Mouse (Mus musculus) heart, adult 11 months (tissue): Measurements from ENCODE around the gene Gm29110.
"Not testable (repeated sequence)": the region's sequence is repeated elsewhere in the genome, so short reads cannot be mapped to it uniquely, and the experiment has no call there.

Experiments
- DNase-seq: peaks from one replicate; pipeline ENCODE4 v3.0.0; 2022

Gene Gm29110

DNA sequence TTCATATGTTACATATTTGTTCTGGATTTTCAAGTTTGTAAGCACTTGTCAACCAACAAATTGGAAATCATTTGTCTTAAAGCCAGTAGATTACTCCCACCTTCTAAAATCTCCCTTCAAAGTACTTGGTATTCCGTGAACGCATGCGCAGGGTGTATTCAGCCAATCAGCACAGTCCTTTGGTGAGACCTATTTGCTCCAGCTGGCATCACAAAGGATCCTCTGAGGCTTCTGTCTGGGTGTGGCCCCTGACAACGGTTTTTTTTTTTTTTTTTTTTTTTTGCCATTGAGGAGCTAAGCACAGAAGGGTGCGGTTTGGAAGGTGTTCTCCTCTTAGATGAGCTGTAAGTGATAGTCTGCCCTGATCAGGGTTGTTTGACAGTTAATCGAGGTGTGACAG is at the start of gene Gm29110:
Gene Gm29110 (plus strand): TSS at position 301 of the 400 bp plus-strand sequence.
- DNase-seq, result not testable (repeated sequence)
